In genomic region chr1:32352076-32352475, GRCm38 (mm10) we compare ENCODE assay signal across 20 mouse cellular contexts.
"Had no signal": no experiment of that assay in that cellular context is flagged by ENCODE, and none has a peak within 500 bp of the region (broad histone marks: within the 10 kb centered on the region; RNA-seq: fewer than 3 reads in every experiment).

No protein-coding gene starts in this region.

- H3K4me3 ChIP-seq: liver, embryonic 13.5 days; liver, embryonic 15.5 days; midbrain, embryonic 10.5 days; midbrain, embryonic 12.5 days; myocyte; neural tube, embryonic 12.5 days had no signal

- ATAC-seq: liver, postnatal 0 days; midbrain, embryonic 16.5 days had no signal

- DNase-seq: liver, embryonic 13.5 days; liver, postnatal 0 days; lung, embryonic 14.5 days; lung, postnatal 10 days; lung, postnatal 4 days; midbrain, embryonic 14.5 days; retina, postnatal 1 day; right cerebral cortex, adult 18-20 months; right cerebral cortex, postnatal 25 days; right cerebral cortex, postnatal 4 days; spleen, adult 18-20 months; thymus, adult 18-20 months; thymus, postnatal 14 days; thymus, postnatal 36 days had no signal

- H3K9ac ChIP-seq: liver, embryonic 13.5 days; liver, embryonic 15.5 days; liver, postnatal 0 days; lung, embryonic 14.5 days; midbrain, embryonic 12.5 days; neural tube, embryonic 12.5 days had no signal

- H3K27ac ChIP-seq: liver, embryonic 13.5 days; liver, embryonic 15.5 days; midbrain, embryonic 10.5 days; midbrain, embryonic 12.5 days; neural tube, embryonic 12.5 days had no signal

- H3K4me2 ChIP-seq: liver, embryonic 13.5 days; liver, embryonic 15.5 days; lung, embryonic 14.5 days; midbrain, embryonic 12.5 days; neural tube, embryonic 12.5 days had no signal

- H3K36me3 ChIP-seq: liver, embryonic 13.5 days; liver, embryonic 15.5 days; midbrain, embryonic 10.5 days; midbrain, embryonic 12.5 days; neural tube, embryonic 12.5 days had no signal

- H3K4me1 ChIP-seq: liver, embryonic 13.5 days; liver, embryonic 15.5 days; midbrain, embryonic 10.5 days; midbrain, embryonic 12.5 days; neural tube, embryonic 12.5 days had no signal

- H3K27me3 ChIP-seq: liver, embryonic 13.5 days; liver, embryonic 15.5 days; midbrain, embryonic 12.5 days; neural tube, embryonic 12.5 days had no signal

- H3K9me3 ChIP-seq: liver, embryonic 13.5 days; liver, embryonic 15.5 days; midbrain, embryonic 10.5 days; midbrain, embryonic 12.5 days; neural tube, embryonic 12.5 days had no signal
